Mouse (Mus musculus) stomach, postnatal 0 days (tissue): Measurements from ENCODE around the gene Morf4l1.

Experiments used
- CTCF ChIP-seq: IDR thresholded peaks from 2 replicates; pipeline ENCODE4 v1.5.1; 2016; ENCODE audit warnings: antibody characterized with exemption, low read depth, mild to moderate bottlenecking, moderate library complexity
- EP300 ChIP-seq: optimal IDR thresholded peaks from 2 replicates; pipeline ENCODE3; 2016; ENCODE audit warnings: antibody characterized with exemption

DNA sequence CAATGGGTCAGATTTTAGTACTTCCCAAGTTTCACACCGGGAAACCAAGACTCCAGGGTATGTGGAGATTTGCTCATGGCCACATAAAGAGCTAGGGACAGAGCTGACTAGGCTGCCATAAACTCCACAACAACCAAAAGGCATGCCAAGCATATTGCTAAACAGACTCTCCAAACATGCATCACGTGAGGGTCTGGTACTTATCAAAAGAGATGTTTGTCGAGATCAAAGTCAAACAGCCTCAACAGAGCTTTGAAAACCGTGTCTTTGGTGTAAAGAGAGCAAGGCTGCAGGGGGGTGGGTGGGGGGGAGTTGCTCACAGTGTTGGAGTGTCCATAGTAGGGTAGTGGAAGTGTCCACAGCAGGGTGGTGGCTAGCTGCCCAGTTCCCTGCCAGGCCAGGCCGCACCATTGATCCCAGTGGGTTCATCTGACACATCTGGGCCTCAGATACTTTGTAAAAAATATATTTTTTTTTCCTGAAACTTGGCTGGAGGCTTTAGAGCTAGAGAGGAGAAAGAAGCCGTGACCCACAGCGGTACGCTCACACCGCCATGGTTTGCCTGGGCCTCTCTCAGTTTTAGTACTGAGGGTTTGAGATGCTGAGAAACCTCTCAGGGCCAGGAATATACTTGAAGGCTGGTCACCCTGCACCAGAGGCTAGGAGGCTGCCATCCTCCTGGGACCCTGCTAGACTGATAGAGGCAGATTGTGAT lies 21.5 kb upstream of the Morf4l1 start:
- TF ChIP-seq CTCF (no peak), EP300 (no peak)
